Mouse (Mus musculus): ENCODE data around the gene Cacnb1. TPM values are rescaled to one million over a fixed set of nuclear protein-coding genes. Genes with fewer than 3 reads are reported as not detected.

The Cacnb1 gene
- polyA plus RNA-seq, 1 experiment from 2014 or later, result 21.3 TPM

GRCm38 (mm10) chr11:97968385-97968784 lies 54.4 kb downstream of the Cacnb1 start:
- ATAC-seq (ENCODE audit: insufficient number of reproducible peaks, low FRiP score, low TSS enrichment, low read depth), result no peak

GRCm38 (mm10) chr11:97967114-97967513 lies 55.7 kb downstream of the Cacnb1 start:
- 0 out of 2 replicates have a peak overlapping the region, but pooled peaks have one; percentile 40 for H3K27ac ChIP-seq (replicated peaks)
- H3K4me1 ChIP-seq, result peaks cover 7% of the 10 kb centered on the region
- no peaks in the 10 kb centered on the region for H3K27me3 ChIP-seq
- H3K4me2 ChIP-seq (replicated peaks), result no peak overlapping the region
- no peaks in the 10 kb centered on the region for H3K9me3 ChIP-seq (replicated peaks)
- WGBS, result 37% methylated on average over 2 of the region's 2 CpGs
- no peaks in the 10 kb centered on the region for H3K36me3 ChIP-seq
- no peak for ATAC-seq (ENCODE audit: insufficient number of reproducible peaks, low FRiP score, low TSS enrichment, low read depth)
- no peak overlapping the region for H3K9ac ChIP-seq
- H3K4me3 ChIP-seq (replicated peaks), result no peak overlapping the region

More at GRCm38 (mm10) chr11:97968385-97968784, 54.4 kb downstream of the Cacnb1 start:
- 81% methylated on average over 5 of the region's 5 CpGs for WGBS
- Histone ChIP-seq H3K4me3 (replicated peaks) (no peak overlapping the region), H3K4me1 (peaks cover 7% of the 10 kb centered on the region), H3K27me3 (no peaks in the 10 kb centered on the region), H3K4me2 (replicated peaks) (no peak overlapping the region), H3K36me3 (no peaks in the 10 kb centered on the region), H3K9me3 (replicated peaks) (no peaks in the 10 kb centered on the region), H3K9ac (no peak overlapping the region), H3K27ac (replicated peaks) (no peak overlapping the region)

GRCm38 (mm10) chr11:97960907-97961306 lies 61.9 kb downstream of the Cacnb1 start:
- WGBS, result 78% methylated on average over 1 of the region's 1 CpGs
- H3K4me2 ChIP-seq (replicated peaks), result no peak overlapping the region
- H3K4me1 ChIP-seq, result peaks cover 4% of the 10 kb centered on the region; the same call in 1 of the 2 replicates
- H3K9ac ChIP-seq, result no peak overlapping the region
- no peaks in the 10 kb centered on the region for H3K36me3 ChIP-seq
- no peak for ATAC-seq (ENCODE audit: insufficient number of reproducible peaks, low FRiP score, low TSS enrichment, low read depth)
- H3K4me3 ChIP-seq (replicated peaks), result no peak overlapping the region
- H3K27me3 ChIP-seq, result no peaks in the 10 kb centered on the region
- no peaks in the 10 kb centered on the region for H3K9me3 ChIP-seq (replicated peaks)
- H3K27ac ChIP-seq (replicated peaks), result no peak overlapping the region

- 44% methylated on average over 5 of the region's 5 CpGs for WGBS
- Histone ChIP-seq H3K27ac (replicated peaks) (no peak overlapping the region), H3K4me1 (peaks cover 4% of the 10 kb centered on the region; the same call in 1 of the 2 replicates), H3K4me2 (replicated peaks) (no peak overlapping the region), H3K9me3 (replicated peaks) (no peaks in the 10 kb centered on the region), H3K36me3 (no peaks in the 10 kb centered on the region), H3K27me3 (no peaks in the 10 kb centered on the region), H3K4me3 (replicated peaks) (no peak overlapping the region), H3K9ac (no peak overlapping the region)
- ATAC-seq (ENCODE audit: insufficient number of reproducible peaks, low FRiP score, low TSS enrichment, low read depth), result no peak
These were observed 63.5 kb downstream of the Cacnb1 start for GRCm38 (mm10) chr11:97959300-97959680.

GRCm38 (mm10) chr11:97958641-97959299 lies 64.1 kb downstream of the Cacnb1 start:
- Histone ChIP-seq H3K9me3 (replicated peaks) (no peaks in the 10 kb centered on the region), H3K27ac (replicated peaks) (no peak overlapping the region), H3K36me3 (no peaks in the 10 kb centered on the region), H3K4me2 (replicated peaks) (no peak overlapping the region), H3K4me3 (replicated peaks) (no peak overlapping the region), H3K27me3 (no peaks in the 10 kb centered on the region), H3K4me1 (peaks cover 4% of the 10 kb centered on the region; the same call in 1 of the 2 replicates), H3K9ac (no peak overlapping the region)
- ATAC-seq (ENCODE audit: insufficient number of reproducible peaks, low FRiP score, low TSS enrichment, low read depth), result no peak
- WGBS, result 70% methylated on average over 7 of the region's 7 CpGs

- Histone ChIP-seq H3K36me3 (no peaks in the 10 kb centered on the region), H3K27ac (replicated peaks) (no peak overlapping the region), H3K4me3 (replicated peaks) (no peak overlapping the region), H3K4me1 (peaks cover 4% of the 10 kb centered on the region; the same call in 1 of the 2 replicates), H3K9me3 (replicated peaks) (no peaks in the 10 kb centered on the region), H3K27me3 (no peaks in the 10 kb centered on the region), H3K9ac (no peak overlapping the region), H3K4me2 (replicated peaks) (no peak overlapping the region)
- ATAC-seq (ENCODE audit: insufficient number of reproducible peaks, low FRiP score, low TSS enrichment, low read depth), result no peak
- WGBS, result 64% methylated on average over 6 of the region's 6 CpGs
These were observed 65.8 kb downstream of the Cacnb1 start for GRCm38 (mm10) chr11:97956905-97957560.

GRCm38 (mm10) chr11:97955915-97956314 lies 66.9 kb downstream of the Cacnb1 start:
- Histone ChIP-seq H3K36me3 (no peaks in the 10 kb centered on the region), H3K27ac (replicated peaks) (no peak overlapping the region), H3K27me3 (no peaks in the 10 kb centered on the region), H3K4me2 (replicated peaks) (no peak overlapping the region), H3K4me3 (replicated peaks) (no peak overlapping the region), H3K9ac (no peak overlapping the region), H3K9me3 (replicated peaks) (no peaks in the 10 kb centered on the region), H3K4me1 (peaks cover 4% of the 10 kb centered on the region; the same call in 1 of the 2 replicates)
- WGBS, result 48% methylated on average over 4 of the region's 4 CpGs
- no peak for ATAC-seq (ENCODE audit: insufficient number of reproducible peaks, low FRiP score, low TSS enrichment, low read depth)

- Histone ChIP-seq H3K36me3 (no peaks in the 10 kb centered on the region), H3K9me3 (replicated peaks) (no peaks in the 10 kb centered on the region), H3K4me1 (peaks cover 4% of the 10 kb centered on the region; the same call in 1 of the 2 replicates), H3K27me3 (no peaks in the 10 kb centered on the region), H3K27ac (replicated peaks) (no peak overlapping the region), H3K9ac (no peak overlapping the region), H3K4me2 (replicated peaks) (no peak overlapping the region), H3K4me3 (replicated peaks) (no peak overlapping the region)
- WGBS, result 80% methylated on average over 9 of the region's 9 CpGs
- no peak for ATAC-seq (ENCODE audit: insufficient number of reproducible peaks, low FRiP score, low TSS enrichment, low read depth)
These were observed 67.5 kb downstream of the Cacnb1 start for GRCm38 (mm10) chr11:97955146-97955902.

- Histone ChIP-seq H3K27me3 (no peaks in the 10 kb centered on the region), H3K4me3 (replicated peaks) (no peak overlapping the region), H3K36me3 (no peaks in the 10 kb centered on the region), H3K4me2 (replicated peaks) (no peak overlapping the region), H3K9ac (no peak overlapping the region), H3K9me3 (replicated peaks) (no peaks in the 10 kb centered on the region), H3K4me1 (peaks cover 4% of the 10 kb centered on the region; the same call in 1 of the 2 replicates), H3K27ac (replicated peaks) (no peak overlapping the region)
- 72% methylated on average over 14 of the region's 14 CpGs for WGBS
- ATAC-seq (ENCODE audit: insufficient number of reproducible peaks, low FRiP score, low TSS enrichment, low read depth), result no peak
These were observed 68.2 kb downstream of the Cacnb1 start for GRCm38 (mm10) chr11:97954469-97955141.

- no peak overlapping the region for H3K27ac ChIP-seq (replicated peaks)
- 87% methylated on average over 6 of the region's 6 CpGs for WGBS
- no peak overlapping the region for H3K9ac ChIP-seq
- H3K4me1 ChIP-seq, result peaks cover under 1% of the 10 kb centered on the region; the same call in 1 of the 2 replicates
- no peaks in the 10 kb centered on the region for H3K9me3 ChIP-seq (replicated peaks)
- ATAC-seq (ENCODE audit: insufficient number of reproducible peaks, low FRiP score, low TSS enrichment, low read depth), result no peak
- H3K4me2 ChIP-seq (replicated peaks), result no peak overlapping the region
- H3K36me3 ChIP-seq, result no peaks in the 10 kb centered on the region
- H3K4me3 ChIP-seq (replicated peaks), result no peak overlapping the region
- H3K27me3 ChIP-seq, result no peaks in the 10 kb centered on the region
These were observed 68.9 kb downstream of the Cacnb1 start for GRCm38 (mm10) chr11:97953939-97954275.
